Mouse (Mus musculus): ENCODE measurements around the gene Zc3h4. TPM values are rescaled to one million over a fixed set of nuclear protein-coding genes. Genes with fewer than 3 reads are reported as not detected.

Zc3h4 gene
- total RNA-seq, 2 experiments from 2014 or later, result 24.9 to 27.1 TPM

- intact Hi-C loops (cut with DNase I), result loop anchor here (10.0 kb wide), 1 partner anchor 211 kb away; no protein-coding TSS in a partner anchor
- no peak for DNase-seq
Measured at GRCm38 (mm10) chr7:16473847-16474246, 73.1 kb downstream of the Zc3h4 start.

DNA sequence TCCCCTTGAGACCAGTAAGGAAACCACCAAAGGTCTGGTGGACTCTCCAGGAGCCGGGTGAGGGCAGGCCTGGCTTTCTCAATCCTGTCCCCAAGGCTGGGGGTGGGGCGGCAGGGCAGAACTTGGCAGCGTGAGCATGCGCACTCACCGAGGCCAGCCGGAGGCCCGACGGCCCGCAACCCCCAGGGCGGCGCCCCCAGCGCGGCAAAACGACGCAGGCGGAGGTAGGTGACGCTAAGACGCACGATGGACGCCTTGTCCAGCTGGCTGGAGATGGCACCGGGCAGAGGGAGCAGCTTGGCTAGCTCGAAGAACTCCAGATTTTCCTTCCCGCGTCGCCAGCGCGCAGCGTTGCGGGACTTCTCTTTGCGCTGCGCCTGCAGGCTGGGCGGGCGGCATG, 73.7 kb downstream of the Zc3h4 start:
- DNase-seq, result no peak
- intact Hi-C loops (cut with DNase I), result loop anchor here (10.0 kb wide), 1 partner anchor 210 kb away; no protein-coding TSS in a partner anchor

DNA sequence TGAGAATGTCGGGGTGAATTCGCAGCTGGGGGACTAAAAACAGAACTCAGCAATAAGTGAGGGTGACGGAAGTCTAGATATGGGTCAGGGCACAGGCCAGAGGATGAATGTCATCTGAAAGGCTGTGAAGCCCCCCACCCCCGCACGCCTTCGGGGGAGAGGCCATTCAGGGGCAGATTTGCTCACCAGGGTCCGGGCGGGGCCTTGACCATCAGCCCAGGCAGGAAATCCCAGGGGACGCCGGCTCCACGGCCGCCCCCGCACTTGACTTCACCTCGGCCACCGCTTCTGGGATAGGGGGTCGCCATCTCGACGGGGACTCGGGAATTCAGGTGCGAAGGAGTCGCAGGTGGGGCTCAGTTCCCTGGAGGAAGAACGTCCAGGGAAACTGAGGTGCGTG, 74.6 kb downstream of the Zc3h4 start:
- no peak for DNase-seq
- intact Hi-C loops (cut with DNase I), result loop anchor here (10.0 kb wide), 1 partner anchor 209 kb away; no protein-coding TSS in a partner anchor

GRCm38 (mm10) chr7:16475764-16476599, 75.3 kb downstream of the Zc3h4 start:
- DNase-seq, result no peak
- intact Hi-C loops (cut with DNase I), result loop anchor here (10.0 kb wide), 1 partner anchor 209 kb away; no protein-coding TSS in a partner anchor

DNA sequence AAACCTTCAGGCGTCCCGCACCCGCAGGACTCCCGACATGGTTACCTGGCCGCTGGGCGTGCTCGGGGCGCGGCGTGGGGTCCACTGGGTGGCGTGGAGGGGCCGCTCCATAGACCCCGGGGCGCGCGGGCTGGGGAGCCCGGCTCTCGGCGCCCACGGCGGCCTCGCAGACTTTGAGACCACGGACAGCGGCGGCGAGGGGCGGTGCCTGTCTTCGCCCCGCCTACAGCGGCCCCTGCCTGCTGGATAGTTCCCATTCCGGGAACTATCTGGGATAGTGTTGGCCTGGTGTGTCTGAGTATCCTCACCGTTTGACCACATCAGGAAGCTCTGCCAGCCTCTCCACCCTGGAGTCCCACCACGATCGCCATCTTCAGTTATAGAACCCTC, 75.9 kb downstream of the Zc3h4 start:
- intact Hi-C loops (cut with DNase I), result loop anchor here (10.0 kb wide), 1 partner anchor 208 kb away; no protein-coding TSS in a partner anchor
- DNase-seq, result no peak

DNA sequence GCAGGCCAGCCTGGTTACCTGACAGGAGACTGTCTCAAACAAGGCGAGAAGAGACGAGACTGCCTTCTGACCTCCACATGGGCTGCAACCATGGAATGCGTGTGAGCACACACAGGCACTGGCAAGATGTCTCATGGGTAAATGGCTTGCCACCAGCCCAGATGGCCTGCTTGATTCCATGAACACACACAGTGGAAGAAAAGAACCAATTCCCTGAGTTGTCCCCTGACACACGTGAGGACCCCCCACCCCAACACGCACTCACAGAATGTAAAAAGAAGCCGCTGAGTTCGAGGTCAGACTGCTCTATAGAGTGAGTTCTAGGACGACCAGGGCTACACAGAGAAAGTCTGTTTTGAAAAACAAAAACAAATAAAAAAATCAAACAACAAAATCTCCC, 76.9 kb downstream of the Zc3h4 start, which contains the start of gene Npas1:
Gene Npas1, minus strand, starts transcription at position 101 of the 400 bp plus-strand sequence.
- intact Hi-C loops (cut with DNase I), result loop anchor here (10.0 kb wide), 1 partner anchor 207 kb away; no protein-coding TSS in a partner anchor

More for the DNA sequence above, 76.9 kb downstream of the Zc3h4 start, which contains the start of gene Npas1:
- no peak for DNase-seq

Other genes with a start within 250 kb of the Zc3h4 start
- gene Meis3, start 225.8 kb upstream of the Zc3h4 start, total RNA-seq (2021), result 1 to 10 TPM; 1.5 to 2.1 TPM
- 1 to 10 TPM; 3.1 to 4.5 TPM for gene Dhx34, start 178.9 kb upstream of the Zc3h4 start, total RNA-seq (2021)
- gene C5ar2, start 156.8 kb upstream of the Zc3h4 start, total RNA-seq (2021), result under 1 TPM; 0.20 TPM
- gene C5ar1, start 141.4 kb upstream of the Zc3h4 start, total RNA-seq (2021), result 1 to 10 TPM; 1.7 to 1.8 TPM
- 10 to 100 TPM; 12.2 to 15.1 TPM for gene Inafm1, start 127.3 kb upstream of the Zc3h4 start, total RNA-seq (2021)
- gene Ccdc9, start 114.1 kb upstream of the Zc3h4 start, total RNA-seq (2021), result 10 to 100 TPM; 40.7 to 44.6 TPM
- gene Bbc3, start 92.5 kb upstream of the Zc3h4 start, total RNA-seq (2021), result 1 to 10 TPM; 1.4 to 2.2 TPM
- 10 to 100 TPM; 21.4 to 29.2 TPM for gene Sae1, start 13.1 kb upstream of the Zc3h4 start, total RNA-seq (2021)
- gene Tmem160, start 51.9 kb downstream of the Zc3h4 start, total RNA-seq (2021), result 10 to 100 TPM; 35.6 to 42.6 TPM
- not detected for gene Npas1, start 76.8 kb downstream of the Zc3h4 start, total RNA-seq (2021)
- gene Arhgap35, start 214.1 kb downstream of the Zc3h4 start, total RNA-seq (2021), result 10 to 100 TPM; 16.1 to 16.3 TPM